Mouse (Mus musculus): ENCODE results near the gene Zfp382. TPM values are rescaled to one million over a fixed set of nuclear protein-coding genes. Genes with fewer than 3 reads are reported as not detected.
"Not testable (repeated sequence)": the region's sequence is repeated elsewhere in the genome, so short reads cannot be mapped to it uniquely, and the experiment has no call there.

Zfp382 gene
- polyA plus RNA-seq, 1 experiment from 2014 or later = 19.8 TPM

DNA sequence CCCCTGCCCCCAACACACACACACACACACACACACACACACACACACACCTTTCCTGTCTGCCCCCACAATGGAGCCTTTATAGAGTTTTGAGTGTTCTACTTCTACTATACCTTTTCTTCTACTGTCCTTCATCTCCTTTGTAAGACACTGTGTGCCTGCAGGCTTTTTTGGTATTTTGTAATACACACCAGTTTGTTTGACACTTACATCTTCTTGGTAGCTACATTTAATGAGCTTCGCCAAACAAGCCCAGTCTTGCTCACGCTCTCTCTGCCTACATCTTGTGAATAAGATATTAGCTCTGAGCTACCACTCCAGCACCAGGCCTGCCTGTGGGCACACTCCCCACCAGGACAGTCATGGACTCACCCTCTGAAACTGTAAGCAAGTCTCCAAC, 43.0 kb downstream of the Zfp382 start:
- Histone ChIP-seq H3K9ac (no peak overlapping the region), H3K4me2 (no peak overlapping the region), H3K4me3 (no peak overlapping the region), H3K4me1 (replicated peaks) (peaks cover 15% of the 10 kb centered on the region), H3K27me3 (no peaks in the 10 kb centered on the region), H3K27ac (no peak overlapping the region), H3K36me3 (peaks cover 71% of the 10 kb centered on the region), H3K9me3 (peaks cover 58% of the 10 kb centered on the region)
- ATAC-seq (ENCODE audit: low FRiP score) = no peak
- 99% methylated on average over 2 of the region's 2 CpGs for WGBS

DNA sequence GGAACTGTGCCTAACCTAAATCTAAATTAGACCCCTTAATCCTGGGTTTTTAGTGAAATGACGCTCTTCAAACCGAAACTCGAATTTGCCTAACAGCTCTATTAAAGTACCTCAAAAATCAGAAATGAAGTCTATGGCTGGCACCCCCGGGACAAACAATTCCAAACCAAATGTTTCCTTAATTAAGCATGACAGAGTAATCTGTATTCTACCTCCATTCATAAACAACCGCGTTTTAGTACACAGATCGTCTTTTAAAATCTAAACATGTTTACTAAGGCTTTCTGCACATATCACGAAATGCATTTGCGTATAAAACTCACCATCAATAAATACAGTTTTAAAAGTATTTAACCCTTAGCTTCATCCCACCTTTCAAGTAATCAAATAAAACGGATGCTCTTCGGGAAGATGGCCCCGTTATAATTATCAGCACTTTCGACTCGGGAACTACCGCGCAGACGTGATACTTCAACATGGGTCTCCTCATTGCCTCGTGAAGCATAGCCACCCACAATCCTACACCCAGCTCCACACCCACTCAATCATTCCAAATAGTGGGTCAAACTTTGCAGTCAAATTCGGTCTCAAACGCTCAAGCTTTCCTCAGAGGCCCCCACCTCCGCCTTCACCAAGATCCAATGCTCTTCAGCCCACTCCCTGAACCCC, 47.3 kb downstream of the Zfp382 start:
- Histone ChIP-seq H3K4me1 (replicated peaks) (peaks cover 28% of the 10 kb centered on the region), H3K36me3 (peaks cover 36% of the 10 kb centered on the region), H3K9ac (peak overlapping the region; percentile 79), H3K4me3 (peak overlapping the region; percentile 62), H3K27me3 (no peaks in the 10 kb centered on the region), H3K4me2 (peak overlapping the region; percentile 61), H3K27ac (peak overlapping the region; percentile 92), H3K9me3 (peaks cover 18% of the 10 kb centered on the region)
- 1% methylated on average over 21 of the region's 21 CpGs for WGBS
- ATAC-seq (ENCODE audit: low FRiP score) = peak; percentile 46

DNA sequence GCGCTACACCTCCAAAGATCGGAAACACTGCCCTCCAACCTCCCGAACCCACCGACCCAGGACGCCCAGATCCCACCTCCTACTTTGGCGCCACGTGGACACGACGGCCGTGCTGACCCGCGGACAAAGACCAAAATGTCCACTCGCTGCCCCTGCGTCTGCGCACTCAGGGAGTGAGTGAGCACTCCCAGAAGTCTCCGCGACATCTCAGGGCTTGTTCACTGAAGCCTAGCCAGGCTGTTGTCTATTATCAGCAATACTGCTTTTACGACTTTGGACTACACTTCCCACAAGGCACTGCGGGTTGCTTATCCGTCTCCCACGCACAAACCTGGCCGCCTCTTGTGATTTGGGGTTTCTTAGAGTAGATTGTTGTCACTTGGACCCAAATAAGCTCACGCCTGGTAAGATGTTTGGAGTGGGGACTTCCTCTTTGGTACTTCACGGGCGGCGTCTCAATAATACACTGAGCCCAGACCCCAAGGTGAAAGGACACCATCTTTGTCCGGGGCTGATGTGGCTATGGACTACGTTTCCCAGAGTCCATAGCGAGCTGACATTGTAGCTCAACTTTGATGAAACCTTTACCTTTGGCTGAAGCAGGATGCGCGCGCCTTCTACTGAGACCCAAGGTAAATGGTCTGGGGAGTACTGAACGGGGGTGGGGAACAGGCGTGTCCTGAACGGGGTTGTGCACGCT, 48.0 kb downstream of the Zfp382 start, which contains the start of gene Zfp146:
Zfp146 (minus strand) TSS at position 168 of the 700 bp plus-strand sequence.
- peak; percentile 96 for ATAC-seq (ENCODE audit: low FRiP score)
- H3K4me1 ChIP-seq (replicated peaks) = peaks cover 28% of the 10 kb centered on the region
- H3K36me3 ChIP-seq = peaks cover 31% of the 10 kb centered on the region
- peak within 1 kb of the TSS; percentile 79 for H3K9ac ChIP-seq
- peak within 1 kb of the TSS; percentile 62 for H3K4me3 ChIP-seq
- no peaks in the 10 kb centered on the region for H3K27me3 ChIP-seq
- WGBS = under 1% methylated on average over 36 of the region's 36 CpGs
- H3K27ac ChIP-seq = peak within 1 kb of the TSS; percentile 92
- H3K4me2 ChIP-seq = peak within 1 kb of the TSS; percentile 77
- peaks cover 15% of the 10 kb centered on the region for H3K9me3 ChIP-seq

DNA sequence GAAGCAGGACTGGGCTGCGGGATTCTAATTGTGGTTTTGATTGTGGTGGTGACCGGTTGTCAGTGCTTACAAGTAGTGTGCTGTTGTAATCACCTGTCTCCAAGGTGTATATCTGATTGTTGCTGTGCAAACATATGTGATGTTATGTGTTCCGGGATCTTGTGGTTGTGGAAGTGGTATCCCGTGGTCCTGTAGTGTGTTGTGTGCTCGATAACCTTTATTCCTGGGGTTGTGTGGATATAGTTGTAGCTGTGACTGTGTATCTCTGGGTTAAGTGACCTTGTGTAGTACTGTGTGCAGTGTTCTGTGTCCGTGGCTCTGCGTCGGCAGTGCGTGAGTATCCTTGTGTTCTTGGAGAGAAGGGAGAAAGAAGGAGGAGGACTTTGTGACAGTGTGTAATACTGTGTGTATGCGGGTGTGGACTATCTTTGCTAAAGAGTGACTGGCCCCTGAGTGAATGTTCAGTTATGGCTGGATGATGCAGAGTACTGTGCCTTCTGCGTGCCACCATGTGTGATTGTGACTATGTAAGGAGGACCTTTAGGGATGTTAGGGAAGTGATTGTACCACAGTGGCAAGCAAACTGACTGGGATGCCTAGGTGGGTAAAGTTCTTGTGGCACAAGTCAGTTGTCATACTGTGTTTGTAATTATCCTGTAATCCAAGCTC, 48.7 kb downstream of the Zfp382 start:
- WGBS = 29% methylated on average over 11 of the region's 11 CpGs
- Histone ChIP-seq H3K4me1 (replicated peaks) (peaks cover 28% of the 10 kb centered on the region), H3K4me3 (peak overlapping the region; percentile 62), H3K9me3 (peaks cover 10% of the 10 kb centered on the region; the same call in 1 of the 2 replicates), H3K27me3 (no peaks in the 10 kb centered on the region), H3K4me2 (peak overlapping the region; percentile 77), H3K36me3 (peaks cover 25% of the 10 kb centered on the region), H3K27ac (peak overlapping the region; percentile 92), H3K9ac (peak overlapping the region; percentile 79)
- ATAC-seq (ENCODE audit: low FRiP score) = peak; percentile 50

DNA sequence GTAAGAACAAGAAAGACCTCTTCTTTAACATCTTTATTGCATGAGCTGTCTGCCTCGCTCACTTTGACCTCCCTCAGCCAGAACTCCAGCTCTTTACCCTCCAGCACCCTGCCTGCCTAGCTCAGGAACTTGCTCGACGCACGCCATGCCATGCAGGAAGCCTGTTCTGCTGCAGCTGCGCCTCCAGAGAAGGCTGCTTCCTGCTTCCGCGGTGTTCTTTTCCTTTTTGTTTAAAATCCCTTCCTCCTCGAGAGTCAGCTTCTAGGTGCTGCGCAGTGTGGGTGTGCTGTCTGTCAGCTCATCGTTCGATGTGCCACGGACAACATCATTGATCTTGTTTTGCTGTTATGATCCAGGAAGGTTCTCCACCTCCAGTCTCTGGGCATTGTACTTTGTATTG, 54.7 kb downstream of the Zfp382 start:
- Histone ChIP-seq H3K4me1 (replicated peaks) (0 out of 2 replicates have a peak, but pooled peaks cover under 1% of the 10 kb centered on the region), H3K27ac (no peak overlapping the region), H3K4me3 (no peak overlapping the region), H3K9me3 (no peaks in the 10 kb centered on the region), H3K9ac (no peak overlapping the region), H3K27me3 (no peaks in the 10 kb centered on the region), H3K4me2 (no peak overlapping the region), H3K36me3 (peaks cover 41% of the 10 kb centered on the region)
- ATAC-seq (ENCODE audit: low FRiP score) = no peak
- WGBS = 89% methylated on average over 12 of the region's 12 CpGs

DNA sequence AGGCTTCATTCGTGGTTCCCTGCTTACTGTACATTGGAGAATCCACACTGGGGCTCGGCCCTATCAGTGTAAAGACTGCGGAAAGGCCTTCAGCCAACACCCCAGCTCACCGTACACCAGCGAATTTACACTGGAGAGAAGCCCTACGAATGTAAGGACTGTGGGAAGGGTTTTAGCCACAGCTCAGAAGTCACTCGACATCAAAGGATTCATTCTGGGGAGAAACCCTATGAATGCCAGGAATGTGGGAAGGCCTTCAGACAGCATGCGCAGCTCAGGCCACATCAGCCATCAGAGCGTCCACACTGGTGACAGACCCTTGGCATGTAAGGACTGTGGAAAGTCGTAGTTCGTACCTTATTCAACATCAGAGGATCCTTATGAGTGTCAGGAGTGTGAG, 56.5 kb downstream of the Zfp382 start:
- H3K4me3 ChIP-seq = no peak overlapping the region
- H3K4me1 ChIP-seq (replicated peaks) = 0 out of 2 replicates have a peak, but pooled peaks cover 3% of the 10 kb centered on the region
- WGBS = 92% methylated on average over 11 of the region's 11 CpGs
- ATAC-seq (ENCODE audit: low FRiP score) = no peak
- H3K27ac ChIP-seq = no peak overlapping the region
- no peaks in the 10 kb centered on the region for H3K27me3 ChIP-seq
- H3K36me3 ChIP-seq = peaks cover 41% of the 10 kb centered on the region
- H3K9me3 ChIP-seq = no peaks in the 10 kb centered on the region
- H3K4me2 ChIP-seq = no peak overlapping the region
- H3K9ac ChIP-seq = no peak overlapping the region

DNA sequence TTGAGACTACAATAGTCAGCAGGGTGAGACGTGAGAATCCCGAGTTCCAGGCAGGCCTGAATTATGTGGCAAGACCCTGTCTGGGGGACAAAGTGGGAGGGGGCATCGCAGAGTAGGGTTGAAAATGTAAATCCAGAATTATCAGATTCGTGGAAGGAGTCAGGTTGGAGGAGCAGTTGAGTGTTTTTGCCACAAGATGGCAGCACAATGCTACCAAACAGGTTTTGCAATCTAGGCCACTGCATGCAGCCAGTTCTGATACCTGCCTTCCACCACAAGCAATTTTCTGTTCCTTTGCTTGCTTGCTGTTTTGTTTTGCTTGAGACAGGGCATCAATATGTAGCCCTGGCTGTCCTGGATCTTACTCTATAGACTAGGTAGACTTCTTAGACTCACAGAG, 59.6 kb downstream of the Zfp382 start:
- Histone ChIP-seq H3K27ac (peak overlapping the region; percentile 40; the same call in 1 of the 2 replicates), H3K4me2 (no peak overlapping the region), H3K9me3 (no peaks in the 10 kb centered on the region), H3K4me1 (replicated peaks) (peaks cover 11% of the 10 kb centered on the region), H3K9ac (0 out of 2 replicates have a peak overlapping the region, but pooled peaks have one; percentile 3), H3K4me3 (no peak overlapping the region), H3K27me3 (no peaks in the 10 kb centered on the region), H3K36me3 (peaks cover 42% of the 10 kb centered on the region)
- peak; percentile 36; the same call in 1 of the 2 replicates for ATAC-seq (ENCODE audit: low FRiP score)
- 5% methylated on average over 4 of the region's 4 CpGs for WGBS

DNA sequence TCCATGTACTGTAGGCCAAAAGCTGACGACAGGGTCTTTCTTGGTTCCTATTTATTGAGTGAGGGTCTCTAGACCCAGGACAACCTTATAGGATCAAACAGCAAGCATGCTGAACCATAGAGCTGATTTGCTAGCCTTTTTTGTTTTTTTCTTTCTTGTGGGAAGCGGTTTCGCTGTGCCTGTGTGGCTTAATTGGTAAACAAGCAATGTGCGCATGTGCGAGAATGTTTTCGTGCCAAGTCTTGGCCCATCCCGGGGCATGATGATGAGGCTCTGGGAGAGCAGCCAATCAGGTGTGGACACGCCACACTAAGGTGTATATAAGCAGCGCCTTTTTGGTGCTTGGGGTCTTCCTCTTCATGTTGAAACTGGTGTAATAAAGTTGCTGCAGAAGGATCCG, 60.2 kb downstream of the Zfp382 start:
- not testable (repeated sequence) for H3K27me3 ChIP-seq; H3K9me3 ChIP-seq; H3K4me3 ChIP-seq; H3K4me2 ChIP-seq; ATAC-seq (ENCODE audit: low FRiP score)
- 0 out of 2 replicates have a peak overlapping the region, but pooled peaks have one; percentile 3 for H3K9ac ChIP-seq
- H3K36me3 ChIP-seq = peaks cover 42% of the 10 kb centered on the region
- peaks cover 11% of the 10 kb centered on the region for H3K4me1 ChIP-seq (replicated peaks)
- 94% methylated on average over 10 of the region's 10 CpGs for WGBS
- peak overlapping the region; percentile 40; the same call in 1 of the 2 replicates for H3K27ac ChIP-seq

DNA sequence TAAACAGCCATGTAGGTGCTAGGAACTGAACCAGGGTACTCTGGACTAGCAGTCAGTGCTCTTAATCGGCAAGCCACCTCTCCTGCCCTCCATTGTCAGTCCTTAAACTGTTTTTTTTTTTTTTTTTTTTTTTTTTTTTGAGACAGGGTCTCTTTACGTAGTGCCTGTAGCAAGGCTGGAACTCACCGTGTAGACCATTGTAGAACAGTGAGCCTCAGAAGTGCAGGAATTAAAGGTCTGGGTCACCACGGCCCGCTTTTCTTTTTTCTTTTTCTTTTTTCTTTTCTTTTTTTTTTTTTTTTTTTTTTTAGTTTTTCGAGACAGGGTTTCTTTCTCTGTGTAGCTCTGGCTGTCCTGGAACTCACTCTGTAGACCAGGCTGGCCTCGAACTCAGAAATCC, 61.4 kb downstream of the Zfp382 start:
- H3K4me1 ChIP-seq (replicated peaks) = peaks cover 11% of the 10 kb centered on the region
- H3K9me3 ChIP-seq; H3K27me3 ChIP-seq; H3K27ac ChIP-seq; H3K9ac ChIP-seq; ATAC-seq (ENCODE audit: low FRiP score); H3K4me2 ChIP-seq; H3K4me3 ChIP-seq: not testable (repeated sequence)
- 71% methylated on average over 7 of the region's 7 CpGs for WGBS
- peaks cover 44% of the 10 kb centered on the region for H3K36me3 ChIP-seq

DNA sequence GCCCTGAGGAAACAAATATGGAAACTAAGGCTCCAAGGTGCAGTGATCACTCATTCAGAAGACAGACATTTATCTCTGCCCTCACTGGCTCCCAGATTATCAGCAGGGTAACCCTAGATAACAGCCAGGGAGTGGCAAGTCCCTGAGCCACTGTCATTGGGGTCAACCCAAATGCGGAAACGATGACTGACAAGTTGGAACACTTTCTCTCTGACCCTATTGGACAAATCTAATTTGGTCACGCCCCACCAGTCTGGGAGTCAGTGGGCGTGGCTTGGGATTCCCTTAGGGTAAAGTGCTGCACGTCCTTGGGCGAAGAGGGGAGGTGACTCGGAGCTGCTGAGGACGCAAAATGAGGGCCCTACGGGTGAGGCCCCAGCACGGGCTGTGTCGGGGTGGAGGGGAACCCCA, 62.1 kb downstream of the Zfp382 start, which contains the start of gene Cox7a1:
Cox7a1 (plus strand) TSS at position 266 of the 411 bp plus-strand sequence.
- Histone ChIP-seq H3K27ac (no peak within 1 kb of the TSS), H3K36me3 (peaks cover 44% of the 10 kb centered on the region), H3K27me3 (no peaks in the 10 kb centered on the region), H3K4me2 (peak within 1 kb of the TSS; percentile 45), H3K9ac (peak within 1 kb of the TSS; percentile 2; the same call in 1 of the 2 replicates), H3K4me3 (peak within 1 kb of the TSS; percentile 6), H3K9me3 (no peaks in the 10 kb centered on the region), H3K4me1 (replicated peaks) (peaks cover 11% of the 10 kb centered on the region)
- 1% methylated on average over 11 of the region's 11 CpGs for WGBS
- no peak; the same call in 1 of the 2 replicates for ATAC-seq (ENCODE audit: low FRiP score)

Data from hindbrain, embryonic 13.5 days (tissue).